Mouse (Mus musculus): Measurements from ENCODE around the gene Nudt13.

Nudt13 gene

GRCm38 (mm10) chr14:20340866-20341265 is 46.4 kb downstream of the Nudt13 start:
- no peak for DNase-seq

DNA sequence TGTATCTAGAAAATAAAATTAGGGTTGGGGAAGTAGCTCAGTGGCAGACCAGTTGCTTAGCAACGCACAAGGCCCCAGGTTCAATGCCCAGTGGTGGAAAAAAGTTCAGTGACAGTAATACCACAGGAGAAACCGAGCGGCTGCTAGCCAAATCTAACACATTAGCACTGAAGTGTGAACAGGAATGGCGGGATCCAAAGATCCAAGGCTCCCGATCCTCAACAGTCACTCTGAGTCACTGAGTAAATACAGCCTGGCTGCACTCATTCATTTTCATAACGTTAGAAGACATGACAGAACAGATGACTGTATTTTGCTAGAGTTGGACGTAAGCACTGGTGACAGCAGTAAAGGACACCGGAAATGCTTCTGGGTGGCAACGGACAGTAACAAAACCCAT is 51.4 kb downstream of the Nudt13 start:
- peak in 1 of 2 experiments; percentile 7 for DNase-seq

- peak in 1 of 2 experiments; percentile 7 for DNase-seq
Measured at GRCm38 (mm10) chr14:20347441-20347990, 53.0 kb downstream of the Nudt13 start.

- DNase-seq: peak; percentile 90 to 93
Measured at GRCm38 (mm10) chr14:20347991-20348541, 53.6 kb downstream of the Nudt13 start, which contains the start of the genes Ecd and Fam149b. Ecd (minus strand) TSS chr14:20348121. Fam149b (plus strand) TSS chr14:20348162.

- no peak for DNase-seq
Measured at GRCm38 (mm10) chr14:20363230-20363629, 68.7 kb downstream of the Nudt13 start.
